Mouse (Mus musculus) midbrain, embryonic 14.5 days (tissue): ENCODE measurements at regions not wholly inside any gene's neighbourhood (a gene's known extent, or its start where the extent isn't known, plus 50 kb on each side); places are given as distances from the start of the nearest gene placed in this dataset.

Source experiments
- ATAC-seq: fragments of 200-750 bp; cut with Nextera tagmentation; 2 replicates; pipeline ENCODE4 v1.8.0; 2017; ENCODE audit warnings: moderate number of reproducible peaks, moderate library complexity; ENCODE audit not compliant: low FRiP score, low TSS enrichment
- DNase-seq: peaks from one replicate; pipeline ENCODE4 v3.0.0-alpha.2; 2015
- H3K27ac ChIP-seq: fragments of 300-500 bp; sonication (generic); replicated peaks from 2 replicates; pipeline ENCODE4 v1.5.1; 2014; ENCODE audit warnings: mild to moderate bottlenecking, low read depth, low read length, moderate library complexity
- H3K27me3 ChIP-seq: fragments of 300-500 bp; sonication (generic); 2 replicates; pipeline ENCODE4 v1.6.1; 2014; ENCODE audit warnings: low read length, control low read depth, mixed read lengths; ENCODE audit not compliant: control insufficient read depth, insufficient read depth
- H3K36me3 ChIP-seq: fragments of 300-500 bp; sonication (generic); 2 replicates; pipeline ENCODE4 v1.6.1; 2014; ENCODE audit warnings: low read length, control low read depth; ENCODE audit not compliant: control insufficient read depth, insufficient read depth
- H3K4me1 ChIP-seq: fragments of 300-500 bp; sonication (generic); 2 replicates; pipeline ENCODE4 v1.6.1; 2014; ENCODE audit warnings: mild to moderate bottlenecking, antibody characterized with exemption, low read length, control low read depth; ENCODE audit not compliant: control insufficient read depth, insufficient read depth
- H3K4me2 ChIP-seq: fragments of 300-500 bp; sonication (generic); 2 replicates; pipeline ENCODE4 v1.6.1; 2014; ENCODE audit warnings: mild to moderate bottlenecking, low read length, moderate library complexity
- H3K4me3 ChIP-seq: fragments of 300-500 bp; sonication (generic); replicated peaks from 2 replicates; pipeline ENCODE4 v1.5.1; 2014; ENCODE audit warnings: low read depth, low read length
- H3K9ac ChIP-seq: fragments of 300-500 bp; sonication (generic); replicated peaks from 2 replicates; pipeline ENCODE4 v1.6.1; 2014; ENCODE audit warnings: mild to moderate bottlenecking, low read length, moderate library complexity
- H3K9me3 ChIP-seq: fragments of 300-500 bp; sonication (generic); 2 replicates; pipeline ENCODE4 v1.6.1; 2016; ENCODE audit warnings: low read length, control low read depth, mixed read lengths; ENCODE audit not compliant: control insufficient read depth
- WGBS: fragments of 180-500 bp; shearing (Covaris S2); extraction: QIAGEN DNeasy Blood & Tissue Kit; methylation state at CpG from one replicate; pipeline ENCODE4 v1.1.7; 2014; 5-methylcytosine and 5-hydroxymethylcytosine counted together

- no peak overlapping the region for H3K9ac ChIP-seq
- H3K4me2 ChIP-seq = no peak overlapping the region
- H3K4me3 ChIP-seq = no peak overlapping the region
- no peak overlapping the region for H3K27ac ChIP-seq
- H3K4me1 ChIP-seq = no peaks in the 10 kb centered on the region; the same call in 1 of the 2 replicates
- no peak for ATAC-seq
- H3K27me3 ChIP-seq = no peaks in the 10 kb centered on the region
- H3K36me3 ChIP-seq = no peaks in the 10 kb centered on the region
- 35% methylated on average over 6 of the region's 6 CpGs for WGBS
- no peaks in the 10 kb centered on the region for H3K9me3 ChIP-seq
- DNase-seq = peak; percentile 71
These were observed 367.9 kb downstream of the Glrx3 start for GRCm38 (mm10) chr7:137805361-137805760.

DNA sequence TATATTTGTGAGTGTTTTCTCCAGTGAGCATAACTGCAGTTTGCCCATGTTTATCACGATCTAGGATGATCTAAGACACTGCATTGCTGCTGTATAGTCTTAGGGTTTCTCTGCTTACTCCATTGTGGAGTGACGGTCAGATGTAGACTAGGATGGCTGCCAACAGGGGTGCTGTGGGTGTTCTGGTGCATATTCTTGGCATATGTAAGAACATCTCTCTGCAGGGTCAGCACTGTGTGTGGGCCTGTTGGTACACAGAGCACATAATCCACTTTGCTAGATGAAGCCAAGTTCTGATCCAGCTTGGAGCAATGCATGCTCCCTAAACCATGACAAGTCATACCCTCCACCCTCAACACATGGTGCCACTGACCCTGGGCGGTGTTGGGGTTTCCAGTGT, 375.4 kb downstream of the Glrx3 start:
- DNase-seq (no peak), ATAC-seq (no peak)
- 90% methylated on average over 3 of the region's 3 CpGs for WGBS
- Histone ChIP-seq H3K9me3 (no peaks in the 10 kb centered on the region), H3K27me3 (no peaks in the 10 kb centered on the region), H3K4me2 (no peak overlapping the region), H3K9ac (no peak overlapping the region), H3K27ac (no peak overlapping the region), H3K4me1 (no peaks in the 10 kb centered on the region), H3K36me3 (no peaks in the 10 kb centered on the region), H3K4me3 (no peak overlapping the region)

DNA sequence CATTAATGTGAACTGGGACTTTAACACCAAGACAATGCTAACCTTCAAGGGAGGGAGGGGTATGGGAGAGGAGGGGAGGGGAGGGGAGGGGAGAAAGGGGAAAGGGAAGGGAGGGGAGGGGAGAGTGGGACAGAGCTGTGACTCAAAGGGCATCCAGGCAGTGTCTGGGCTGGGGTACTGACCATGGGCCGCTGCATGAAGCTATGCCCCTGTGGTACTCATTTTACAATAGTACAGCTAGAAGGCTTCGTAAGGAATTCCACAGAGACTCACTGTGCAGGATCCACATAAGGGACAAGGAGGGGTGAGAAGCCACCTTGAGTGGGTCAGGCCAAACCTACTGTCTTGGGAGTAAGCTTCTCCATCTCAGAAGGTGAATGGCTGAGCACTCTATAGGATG, 403.1 kb downstream of the Glrx3 start:
- H3K27ac ChIP-seq = no peak overlapping the region
- WGBS = 78% methylated on average over 2 of the region's 2 CpGs
- no peak overlapping the region for H3K4me2 ChIP-seq
- H3K4me1 ChIP-seq = no peaks in the 10 kb centered on the region
- H3K36me3 ChIP-seq = no peaks in the 10 kb centered on the region
- H3K27me3 ChIP-seq = no peaks in the 10 kb centered on the region
- no peak overlapping the region for H3K9ac ChIP-seq
- DNase-seq (no peak), ATAC-seq (no peak)
- H3K4me3 ChIP-seq = no peak overlapping the region
- no peaks in the 10 kb centered on the region for H3K9me3 ChIP-seq

DNA sequence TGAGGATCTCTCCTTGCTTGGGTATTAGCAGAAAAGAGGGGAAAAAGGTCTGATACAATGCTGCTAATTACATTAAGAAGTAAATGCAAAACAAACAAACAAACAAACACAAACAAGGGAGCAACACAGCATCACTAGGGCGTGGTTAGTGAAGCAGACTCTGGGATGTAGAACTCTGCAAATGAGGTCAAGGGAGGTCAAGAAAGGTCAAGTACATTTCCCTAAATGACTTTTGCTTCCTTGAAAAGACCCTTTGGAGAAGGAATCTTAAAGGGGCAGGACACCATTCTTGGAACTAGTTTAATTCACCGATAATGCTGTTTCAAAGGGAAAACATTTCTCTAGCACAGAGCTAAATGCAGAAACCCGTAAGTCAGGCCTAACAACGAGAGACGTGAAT, 403.6 kb downstream of the Glrx3 start:
- Histone ChIP-seq H3K4me2 (no peak overlapping the region), H3K9ac (no peak overlapping the region), H3K27ac (no peak overlapping the region), H3K9me3 (no peaks in the 10 kb centered on the region), H3K4me1 (no peaks in the 10 kb centered on the region), H3K4me3 (no peak overlapping the region), H3K27me3 (no peaks in the 10 kb centered on the region), H3K36me3 (no peaks in the 10 kb centered on the region)
- no peak for ATAC-seq
- DNase-seq = no peak
- WGBS = 65% methylated on average over 5 of the region's 5 CpGs

DNA sequence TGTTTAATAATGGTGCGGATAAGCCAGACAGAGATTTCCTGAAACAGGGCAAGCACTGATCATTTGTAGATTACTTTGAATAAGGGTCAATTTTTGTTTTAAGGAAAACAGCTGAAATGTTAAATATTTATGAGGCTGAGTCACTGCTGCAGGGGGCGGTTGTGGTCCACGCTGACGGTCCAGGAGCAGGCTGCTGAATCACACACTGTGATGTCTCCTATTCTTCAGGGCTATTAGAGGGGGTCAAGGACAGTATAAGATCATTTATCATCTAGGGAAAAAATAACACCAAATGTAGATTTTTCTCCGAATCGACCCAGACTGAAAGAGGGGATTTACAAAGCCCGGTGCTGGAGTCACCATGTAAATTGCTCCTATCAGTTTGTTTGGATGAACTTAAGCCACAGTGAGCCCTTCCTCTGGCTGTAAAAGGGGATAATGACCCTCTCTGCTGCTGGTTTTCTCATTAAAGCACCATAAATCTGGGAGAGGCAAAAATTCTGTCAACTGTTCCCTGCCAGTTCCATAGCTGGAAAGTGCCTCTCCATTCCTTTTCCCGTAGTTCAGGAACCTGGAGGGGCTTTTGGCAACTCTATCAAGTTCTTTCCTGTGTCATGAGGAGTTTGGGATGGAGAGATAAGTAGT, 404.2 kb downstream of the Glrx3 start:
- Histone ChIP-seq H3K9me3 (no peaks in the 10 kb centered on the region), H3K36me3 (no peaks in the 10 kb centered on the region), H3K4me3 (no peak overlapping the region), H3K4me1 (no peaks in the 10 kb centered on the region), H3K27ac (no peak overlapping the region), H3K9ac (no peak overlapping the region), H3K4me2 (no peak overlapping the region), H3K27me3 (no peaks in the 10 kb centered on the region)
- DNase-seq (peak; percentile 40), ATAC-seq (no peak)
- WGBS = 43% methylated on average over 8 of the region's 8 CpGs

- WGBS = 37% methylated on average over 11 of the region's 11 CpGs
- H3K4me2 ChIP-seq = no peak overlapping the region; the same call in 1 of the 2 replicates
- no peaks in the 10 kb centered on the region for H3K27me3 ChIP-seq
- H3K4me1 ChIP-seq = peaks cover 13% of the 10 kb centered on the region; the same call in 1 of the 2 replicates
- H3K4me3 ChIP-seq = no peak overlapping the region
- peak; percentile 60 for DNase-seq
- no peak for ATAC-seq
- no peak overlapping the region for H3K9ac ChIP-seq
- no peaks in the 10 kb centered on the region for H3K9me3 ChIP-seq
- no peak overlapping the region; the same call in 1 of the 2 replicates for H3K27ac ChIP-seq
- H3K36me3 ChIP-seq = no peaks in the 10 kb centered on the region
These were observed 410.4 kb downstream of the Glrx3 start for GRCm38 (mm10) chr7:137847856-137848255.

GRCm38 (mm10) chr7:137851061-137851460, 413.6 kb downstream of the Glrx3 start:
- Histone ChIP-seq H3K4me1 (peaks cover 13% of the 10 kb centered on the region; the same call in 1 of the 2 replicates), H3K4me3 (no peak overlapping the region), H3K9me3 (no peaks in the 10 kb centered on the region), H3K9ac (no peak overlapping the region), H3K36me3 (no peaks in the 10 kb centered on the region), H3K27ac (no peak overlapping the region), H3K4me2 (no peak overlapping the region), H3K27me3 (no peaks in the 10 kb centered on the region)
- DNase-seq (no peak), ATAC-seq (no peak)
- 36% methylated on average over 4 of the region's 4 CpGs for WGBS

DNA sequence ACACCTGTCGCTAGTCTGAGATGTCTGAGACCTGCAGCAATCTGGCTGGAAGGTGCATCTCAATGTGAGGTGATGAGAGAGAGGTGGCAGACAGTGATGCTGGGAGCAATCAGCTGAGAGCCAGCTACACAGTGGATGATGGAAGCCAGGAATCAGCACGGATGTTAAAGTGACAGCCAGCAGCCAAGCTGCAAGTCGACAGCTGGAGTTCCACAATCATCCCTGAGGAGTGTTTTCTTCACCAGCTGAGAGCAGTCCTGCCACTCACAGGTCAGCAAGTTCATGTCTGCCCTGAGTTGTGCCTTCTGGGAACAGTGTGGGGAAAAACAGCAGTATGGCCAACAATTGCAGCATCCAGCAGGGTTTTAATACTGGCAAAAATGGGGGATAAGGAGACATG, 422.3 kb downstream of the Glrx3 start:
- H3K4me1 ChIP-seq = no peaks in the 10 kb centered on the region
- no peak overlapping the region for H3K4me3 ChIP-seq
- no peak overlapping the region for H3K9ac ChIP-seq
- H3K9me3 ChIP-seq = no peaks in the 10 kb centered on the region
- WGBS = 80% methylated on average over 3 of the region's 3 CpGs
- no peak for ATAC-seq
- H3K36me3 ChIP-seq = no peaks in the 10 kb centered on the region
- no peak for DNase-seq
- no peak overlapping the region for H3K4me2 ChIP-seq
- H3K27ac ChIP-seq = no peak overlapping the region
- no peaks in the 10 kb centered on the region for H3K27me3 ChIP-seq

DNA sequence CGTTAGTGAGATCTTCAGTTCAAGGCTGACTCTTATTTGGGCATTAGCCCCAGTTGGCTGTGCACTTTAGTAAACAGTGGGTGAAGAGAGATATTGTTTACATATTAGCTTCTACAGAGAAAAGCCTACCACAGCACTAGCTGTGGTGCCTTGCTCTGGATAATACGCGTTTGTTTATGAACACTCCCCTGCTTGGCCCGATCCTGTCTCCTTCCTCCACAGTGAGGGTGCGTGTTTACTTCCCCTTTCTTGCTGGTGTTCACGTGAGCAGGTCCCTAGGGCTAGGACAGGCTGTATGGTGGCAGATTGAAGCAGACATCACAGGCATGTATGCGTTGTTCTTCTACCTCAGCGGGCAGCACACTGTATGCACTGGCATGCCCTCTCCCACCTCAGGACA, 423.1 kb downstream of the Glrx3 start:
- Histone ChIP-seq H3K4me1 (peaks cover 4% of the 10 kb centered on the region; the same call in 1 of the 2 replicates), H3K36me3 (no peaks in the 10 kb centered on the region), H3K4me2 (no peak overlapping the region), H3K9me3 (no peaks in the 10 kb centered on the region), H3K27me3 (no peaks in the 10 kb centered on the region), H3K9ac (no peak overlapping the region), H3K4me3 (no peak overlapping the region), H3K27ac (no peak overlapping the region)
- ATAC-seq (no peak), DNase-seq (no peak)
- WGBS = 83% methylated on average over 8 of the region's 8 CpGs
